Mouse (Mus musculus): ENCODE measurements around the gene Cyp4a14.

GRCm38 (mm10) chr4:115497466-115497865 lies 1.5 kb upstream of the Cyp4a14 start:
- TF ChIP-seq MYOG (IDR thresholded peaks at IDR 0.05; ENCODE audit: control insufficient read depth in 1 of 3, insufficient read depth in 1 of 3, insufficient read length in 2 of 3, low read depth in 2 of 3) (no peak), POLR2A (IDR thresholded peaks at IDR 0.05; ENCODE audit: insufficient read length, low read depth) (no peak), USF1 (IDR thresholded peaks at IDR 0.05; ENCODE audit: low read depth) (no peak), SRF (IDR thresholded peaks at IDR 0.05; ENCODE audit: control insufficient read depth, insufficient read length, low read depth) (no peak), MAX (IDR thresholded peaks at IDR 0.05; ENCODE audit: low read depth) (no peak)

All from myocyte (in vitro differentiated cells).